Mouse (Mus musculus) spleen, postnatal 4 days (tissue): ENCODE measurements around the gene Ykt6.
A peak's percentile ranks its signal among the peaks of the same experiment; 100 is the strongest.

Experiments used
- DNase-seq, 2 experiments: peaks; one replicate each; pipeline ENCODE4 v3.0.0; 2022; ENCODE audit warnings: low spot score in 2 of 2

Ykt6 gene

GRCm38 (mm10) chr11:5948546-5949250 is 6.8 kb upstream of the Ykt6 start:
- DNase-seq, result peak in 1 of 2 experiments; percentile 56

- peak; percentile 24 to 65 for DNase-seq
Measured at GRCm38 (mm10) chr11:5949586-5950352, 5.7 kb upstream of the Ykt6 start, which contains the start of gene Gck. Gene Gck (minus strand): TSS chr11:5950081.

- DNase-seq, result no peak
Measured at GRCm38 (mm10) chr11:5952501-5952900, 3.0 kb upstream of the Ykt6 start.

- DNase-seq, result peak in 1 of 2 experiments; percentile 27
Measured at GRCm38 (mm10) chr11:5953130-5953765, 2.2 kb upstream of the Ykt6 start.

- DNase-seq, result no peak
Measured at GRCm38 (mm10) chr11:5954435-5954834, 1.1 kb upstream of the Ykt6 start.

- DNase-seq, result peak in 1 of 2 experiments; percentile 53
Measured at GRCm38 (mm10) chr11:5954965-5955504, 458 bp upstream of the Ykt6 start.

- no peak for DNase-seq
Measured at GRCm38 (mm10) chr11:5960051-5960450, 4.6 kb downstream of the Ykt6 start.

- DNase-seq, result no peak
Measured at GRCm38 (mm10) chr11:5965865-5966264, 10.4 kb downstream of the Ykt6 start.

GRCm38 (mm10) chr11:5966751-5967150 is 11.3 kb downstream of the Ykt6 start:
- no peak for DNase-seq

GRCm38 (mm10) chr11:5968223-5968622 is 12.7 kb downstream of the Ykt6 start:
- no peak for DNase-seq

GRCm38 (mm10) chr11:5971202-5971601 is 15.7 kb downstream of the Ykt6 start:
- DNase-seq, result no peak

GRCm38 (mm10) chr11:5973151-5973550 is 17.7 kb downstream of the Ykt6 start:
- no peak for DNase-seq

GRCm38 (mm10) chr11:5974053-5974452 is 18.6 kb downstream of the Ykt6 start:
- DNase-seq, result no peak

GRCm38 (mm10) chr11:5975068-5975467 is 19.6 kb downstream of the Ykt6 start:
- DNase-seq, result no peak

- no peak for DNase-seq
Measured at GRCm38 (mm10) chr11:5976106-5976505, 20.6 kb downstream of the Ykt6 start.

GRCm38 (mm10) chr11:5979088-5979487 is 23.6 kb downstream of the Ykt6 start:
- DNase-seq, result no peak

GRCm38 (mm10) chr11:5980108-5980507 is 24.6 kb downstream of the Ykt6 start:
- DNase-seq, result no peak

- DNase-seq, result no peak
Measured at GRCm38 (mm10) chr11:5980561-5980960, 25.1 kb downstream of the Ykt6 start.

- DNase-seq, result no peak
Measured at GRCm38 (mm10) chr11:5981323-5981722, 25.8 kb downstream of the Ykt6 start.

- DNase-seq, result no peak
Measured at GRCm38 (mm10) chr11:5983629-5984028, 28.1 kb downstream of the Ykt6 start.

GRCm38 (mm10) chr11:5988126-5988525 is 32.6 kb downstream of the Ykt6 start:
- no peak for DNase-seq

- no peak for DNase-seq
Measured at GRCm38 (mm10) chr11:5989954-5990593, 34.6 kb downstream of the Ykt6 start.
